Mouse (Mus musculus): ENCODE results near the gene Gabbr2. TPM values are rescaled to one million over a fixed set of nuclear protein-coding genes. Genes with fewer than 3 reads are reported as not detected.

The Gabbr2 gene
- total RNA-seq, 2 experiments from 2014 or later: not detected

- ATAC-seq (replicated peaks; ENCODE audit: poor library complexity): no peak
These were observed 72.5 kb downstream of the Gabbr2 start for GRCm38 (mm10) chr4:46919144-46919543.

GRCm38 (mm10) chr4:46916786-46917185, 74.9 kb downstream of the Gabbr2 start:
- ATAC-seq (replicated peaks; ENCODE audit: poor library complexity): peak; percentile 75

DNA sequence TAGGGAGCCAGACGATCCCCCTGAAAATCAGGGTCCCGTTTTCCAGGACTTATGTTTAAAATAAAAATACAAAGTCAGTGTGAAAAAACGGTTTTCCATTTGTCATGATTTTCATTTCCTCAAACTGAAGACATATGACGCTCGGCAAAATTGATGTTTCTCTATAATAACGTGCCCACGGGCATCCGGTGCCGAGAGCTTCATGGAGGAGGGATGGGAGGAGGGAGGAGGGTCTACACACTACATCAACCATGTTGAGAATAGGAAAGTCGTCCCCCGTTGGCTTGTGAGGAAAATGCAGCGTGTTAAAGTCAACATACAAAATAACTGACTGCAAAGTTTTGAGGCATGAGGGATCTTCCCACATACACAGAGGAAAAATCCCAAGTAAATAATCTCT, 75.7 kb downstream of the Gabbr2 start:
- ATAC-seq (replicated peaks; ENCODE audit: poor library complexity): no peak

GRCm38 (mm10) chr4:46915476-46915875, 76.2 kb downstream of the Gabbr2 start:
- ATAC-seq (replicated peaks; ENCODE audit: poor library complexity): no peak

DNA sequence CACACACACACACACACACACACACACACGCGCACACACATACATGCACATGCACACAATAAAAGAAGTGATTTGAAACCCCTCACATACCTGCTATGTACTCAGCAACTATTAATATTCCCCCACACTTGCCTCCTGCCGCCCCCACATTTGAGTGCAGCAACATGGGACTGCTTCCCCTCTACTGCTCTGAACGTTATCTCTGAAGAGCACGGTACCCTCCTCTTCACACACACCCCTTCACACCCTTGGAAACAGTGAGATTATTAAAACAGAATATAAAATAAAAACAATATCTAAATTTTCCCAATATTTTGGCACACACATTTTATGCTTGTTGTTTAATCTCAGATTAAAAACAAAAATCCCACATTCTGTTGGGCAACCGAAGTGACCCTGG, 77.1 kb downstream of the Gabbr2 start:
- ATAC-seq (replicated peaks; ENCODE audit: poor library complexity): no peak

GRCm38 (mm10) chr4:46906036-46906691, 85.5 kb downstream of the Gabbr2 start:
- ATAC-seq (replicated peaks; ENCODE audit: poor library complexity): peak; percentile 16; the same call in 1 of the 2 replicates

DNA sequence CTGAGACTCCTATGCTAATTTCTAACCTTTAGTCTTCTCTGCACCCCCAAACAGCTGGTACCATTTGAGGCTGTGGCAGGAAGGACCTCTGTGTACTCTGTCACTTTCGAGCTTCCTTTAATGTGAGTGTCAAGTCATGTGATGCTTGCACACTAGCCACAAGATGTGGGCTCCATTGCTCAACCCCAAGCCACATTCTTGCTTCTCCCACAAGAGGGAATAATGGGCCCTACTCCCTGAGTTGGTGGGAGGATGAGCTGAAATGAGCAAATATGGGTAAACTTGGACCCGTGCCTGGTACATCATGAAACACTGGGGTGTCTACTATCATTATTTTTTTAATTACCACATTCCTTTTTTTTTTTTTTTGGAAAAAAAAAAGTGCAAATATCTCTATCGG, 86.5 kb downstream of the Gabbr2 start:
- ATAC-seq (replicated peaks; ENCODE audit: poor library complexity): peak; percentile 78

DNA sequence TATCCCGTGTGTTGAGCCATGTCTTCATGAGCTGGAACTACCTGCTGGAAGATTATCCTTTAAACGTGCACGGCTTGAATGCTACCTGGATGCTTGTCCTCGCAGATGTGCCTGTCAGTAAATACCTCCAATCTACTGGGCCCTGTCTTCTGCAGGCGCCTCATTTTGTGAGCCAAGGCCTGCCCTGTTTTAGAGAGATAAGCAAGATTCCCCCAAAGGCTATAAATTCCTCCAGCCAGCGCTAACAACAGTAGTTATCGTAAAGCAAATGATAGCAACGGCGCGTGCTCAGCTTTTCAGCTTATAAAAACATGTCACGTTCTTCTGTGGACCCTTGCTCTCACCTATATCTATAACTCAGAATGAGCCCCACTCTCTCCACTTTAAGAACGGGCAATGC, 87.5 kb downstream of the Gabbr2 start:
- peak; percentile 80 for ATAC-seq (replicated peaks; ENCODE audit: poor library complexity)

DNA sequence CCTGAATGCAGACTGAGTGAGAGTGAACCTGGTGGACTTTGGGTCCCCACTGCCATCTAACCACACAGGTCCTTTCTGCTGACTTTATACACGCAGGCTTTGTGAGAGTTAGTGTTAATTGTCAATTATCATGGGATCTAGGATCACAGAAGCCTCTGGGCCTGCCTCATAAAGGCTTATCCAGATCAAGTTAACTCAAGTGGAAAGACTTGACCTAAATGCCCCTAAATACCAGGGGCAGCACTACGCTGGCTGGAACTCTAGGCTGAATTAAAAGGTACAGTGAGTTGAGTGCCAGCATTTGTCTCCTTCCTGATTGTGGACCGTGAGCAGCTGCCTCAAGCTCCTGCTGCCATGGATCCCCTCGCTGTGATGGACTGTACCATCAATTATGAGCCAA, 93.1 kb downstream of the Gabbr2 start:
- no peak for ATAC-seq (replicated peaks; ENCODE audit: poor library complexity)

DNA sequence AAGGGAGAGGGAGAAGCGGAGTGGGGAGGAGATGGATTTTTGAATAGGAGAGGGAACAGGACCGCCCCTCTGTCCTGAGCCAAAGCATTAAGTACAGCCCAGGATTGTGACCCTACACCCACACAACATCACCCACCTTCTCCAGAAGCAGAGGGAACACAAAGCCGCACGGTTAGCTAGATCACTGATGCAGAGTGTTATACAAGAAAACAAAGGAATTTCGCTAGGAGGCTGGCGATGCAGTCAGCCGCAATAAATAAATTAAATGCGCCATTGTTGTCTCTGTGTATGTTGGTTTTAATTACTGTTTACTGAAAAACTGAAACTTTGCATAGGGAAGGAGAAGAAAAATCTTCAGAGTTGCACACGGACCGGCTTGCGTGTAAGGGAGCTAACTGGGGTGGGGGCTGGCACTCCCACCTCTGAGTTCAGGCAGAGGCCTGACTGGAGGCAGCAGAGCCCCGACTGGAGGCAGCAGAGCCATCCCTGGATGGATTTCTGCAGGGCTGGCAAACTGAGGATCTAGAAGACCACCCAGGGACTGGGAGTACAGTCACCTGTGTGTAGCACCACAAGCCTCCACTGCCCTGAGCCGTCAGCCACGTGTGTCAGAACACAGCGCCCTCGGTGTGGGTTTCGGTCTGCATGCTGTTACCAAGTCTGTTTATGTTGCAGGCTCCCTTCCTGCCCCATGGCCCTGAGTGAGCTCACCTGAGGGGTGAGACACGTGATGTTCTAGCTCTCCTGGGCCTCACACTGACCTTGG, 93.9 kb downstream of the Gabbr2 start:
- ATAC-seq (replicated peaks; ENCODE audit: poor library complexity): no peak

DNA sequence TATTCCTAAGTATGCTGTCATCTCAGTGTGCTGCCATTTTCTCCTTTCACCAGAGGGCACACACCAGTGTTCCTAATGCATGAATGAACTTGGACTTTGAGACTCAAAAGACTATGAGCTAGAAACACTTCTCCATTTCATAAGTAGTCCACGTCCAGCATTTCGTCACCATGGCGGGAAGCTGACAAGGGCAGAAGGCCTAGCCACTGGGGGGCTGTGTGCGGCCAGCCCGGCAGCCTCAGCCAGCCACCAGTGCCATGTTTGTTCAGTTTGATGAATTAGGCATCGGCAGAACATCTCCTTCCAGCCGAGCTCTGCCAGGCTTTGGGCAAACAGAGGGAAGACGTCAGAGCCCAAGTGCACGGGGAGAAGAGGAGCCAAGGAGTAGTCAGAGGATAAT, 97.5 kb downstream of the Gabbr2 start:
- no peak; the same call in 1 of the 2 replicates for ATAC-seq (replicated peaks; ENCODE audit: poor library complexity)

- no peak for ATAC-seq (replicated peaks; ENCODE audit: poor library complexity)
These were observed 102.5 kb downstream of the Gabbr2 start for GRCm38 (mm10) chr4:46889175-46889574.

DNA sequence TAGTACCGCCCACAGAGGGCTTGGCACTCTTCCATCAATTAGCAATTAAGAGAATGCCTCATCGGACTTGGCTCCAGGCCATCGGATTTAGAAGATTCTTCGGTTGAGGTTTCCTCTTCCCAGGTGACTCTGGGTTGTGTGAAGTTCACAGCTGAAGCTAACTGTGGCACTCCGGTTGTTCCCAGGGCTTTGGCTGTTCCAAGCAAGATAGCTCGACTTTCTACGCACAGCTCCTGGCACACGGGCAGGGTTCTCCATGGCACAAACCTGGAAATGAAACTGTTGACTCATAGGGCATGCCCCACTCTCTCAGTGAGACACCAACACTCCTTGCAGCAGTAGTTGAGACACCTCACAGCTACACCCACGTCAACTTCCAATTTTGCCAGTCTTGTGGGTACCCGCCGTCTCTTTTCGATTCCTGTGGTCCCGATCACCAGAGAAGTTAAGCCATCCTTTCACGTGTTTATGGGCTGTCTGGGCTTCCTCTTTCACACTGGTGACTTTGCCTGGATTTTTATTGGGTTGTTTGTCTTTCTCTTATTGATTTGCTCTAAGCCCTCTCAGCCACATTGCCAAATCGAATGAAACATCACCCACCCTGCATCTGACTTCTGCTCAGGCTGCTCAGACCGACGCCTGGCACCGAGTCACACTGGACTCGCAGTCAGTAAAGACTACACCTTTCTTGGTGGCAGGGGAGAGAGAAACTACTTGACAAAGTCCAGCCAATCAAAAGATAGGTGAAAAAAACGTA, 105.9 kb downstream of the Gabbr2 start:
- peak; percentile 84 for ATAC-seq (replicated peaks; ENCODE audit: poor library complexity)

DNA sequence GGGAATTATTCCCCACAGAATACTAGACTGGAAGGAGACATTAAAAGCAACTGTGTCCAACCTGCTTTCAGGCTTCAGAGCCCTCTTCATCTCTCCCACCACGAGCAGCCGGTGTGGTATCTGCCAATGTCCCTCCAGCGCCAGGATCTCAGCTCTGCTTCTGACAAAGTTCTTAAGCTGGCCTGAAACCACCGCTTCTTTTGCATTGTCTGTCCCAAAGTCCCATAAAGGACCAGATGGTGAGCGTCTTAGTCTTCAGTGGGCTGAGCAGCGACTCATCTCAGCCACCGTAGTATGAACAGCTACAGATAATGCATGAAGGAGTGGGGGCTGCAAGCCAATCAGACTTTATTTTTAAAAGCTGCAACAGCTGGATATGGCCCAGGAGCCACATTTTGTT, 107.5 kb downstream of the Gabbr2 start:
- ATAC-seq (replicated peaks; ENCODE audit: poor library complexity): no peak

- ATAC-seq (replicated peaks; ENCODE audit: poor library complexity): no peak
These were observed 108.1 kb downstream of the Gabbr2 start for GRCm38 (mm10) chr4:46883546-46883945.

GRCm38 (mm10) chr4:46883047-46883446, 108.6 kb downstream of the Gabbr2 start:
- no peak for ATAC-seq (replicated peaks; ENCODE audit: poor library complexity)

- ATAC-seq (replicated peaks; ENCODE audit: poor library complexity): no peak
These were observed 110.4 kb downstream of the Gabbr2 start for GRCm38 (mm10) chr4:46881271-46881670.

DNA sequence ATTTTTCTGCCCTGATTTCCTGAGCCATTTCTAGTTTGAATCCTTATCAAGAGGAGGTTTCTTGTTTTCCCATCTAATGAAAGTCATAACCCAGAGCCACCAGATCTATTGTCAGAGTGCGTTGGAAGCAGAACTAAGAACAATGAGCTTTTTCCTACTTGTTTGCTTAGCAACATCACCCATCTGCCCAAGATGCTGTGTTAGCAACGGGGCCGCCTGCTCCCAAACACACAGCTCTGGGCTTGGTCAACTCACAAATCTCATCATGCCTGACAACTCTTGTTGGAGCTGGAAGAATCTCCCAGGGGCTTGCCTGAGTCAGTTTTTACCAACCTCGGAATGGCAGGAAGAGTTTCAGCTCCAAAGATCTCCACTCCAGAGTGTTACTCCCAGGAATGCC, 111.7 kb downstream of the Gabbr2 start:
- ATAC-seq (replicated peaks; ENCODE audit: poor library complexity): no peak

DNA sequence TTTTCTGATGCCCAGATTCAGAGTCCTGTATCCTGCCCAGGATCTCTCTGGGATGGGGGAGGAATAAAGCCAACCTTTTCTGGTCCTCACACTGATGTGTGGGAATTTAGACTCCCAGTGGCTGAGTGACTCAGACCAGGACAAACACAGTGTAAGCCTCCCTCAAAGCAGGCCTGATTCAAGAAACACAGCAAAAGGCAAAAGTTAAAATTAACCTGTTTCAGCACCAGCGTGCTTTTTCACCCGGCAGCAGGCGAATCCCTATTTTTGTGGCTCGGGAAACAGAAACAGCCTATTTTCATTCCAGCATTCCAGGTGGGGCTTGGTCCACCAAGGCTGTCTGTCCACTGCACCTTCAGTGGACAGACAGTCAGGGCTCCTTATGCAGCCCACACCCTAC, 118.9 kb downstream of the Gabbr2 start:
- ATAC-seq (replicated peaks; ENCODE audit: poor library complexity): no peak

- ATAC-seq (replicated peaks; ENCODE audit: poor library complexity): no peak
These were observed 121.5 kb downstream of the Gabbr2 start for GRCm38 (mm10) chr4:46870157-46870556.

DNA sequence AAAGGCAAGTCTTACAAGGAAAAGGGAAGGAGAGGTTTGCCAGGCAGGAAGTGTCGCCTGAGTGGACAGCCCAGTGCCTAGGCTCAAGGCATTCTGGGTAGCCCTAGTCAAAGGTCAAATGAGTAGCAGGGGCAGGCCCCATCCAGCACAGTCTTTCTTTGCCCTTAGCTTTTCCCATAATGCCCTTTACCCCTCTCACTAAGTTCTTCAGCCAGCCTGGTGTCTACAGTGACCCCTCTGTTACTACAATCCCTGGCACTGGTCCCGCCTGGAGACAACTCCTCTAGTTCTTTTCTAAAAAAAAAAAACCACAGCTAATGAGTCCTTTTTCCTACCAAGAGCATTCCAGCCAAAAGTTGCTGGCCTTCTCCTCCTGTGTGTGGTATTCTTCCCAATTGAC, 122.3 kb downstream of the Gabbr2 start:
- no peak for ATAC-seq (replicated peaks; ENCODE audit: poor library complexity)

GRCm38 (mm10) chr4:46868921-46869320, 122.8 kb downstream of the Gabbr2 start:
- no peak for ATAC-seq (replicated peaks; ENCODE audit: poor library complexity)
